Mouse (Mus musculus) liver, postnatal 0 days (tissue): Measurements from ENCODE around the gene Msn. TPM values are rescaled to one million over a fixed set of nuclear protein-coding genes. Genes with fewer than 3 reads are reported as not detected.
A peak's percentile ranks its signal among the peaks of the same experiment; 100 is the strongest.

ENCODE experiments used
- ATAC-seq: fragments of 200-750 bp; cut with Nextera tagmentation; 2 replicates; pipeline ENCODE4 v1.8.0; 2017; ENCODE audit warnings: mild to moderate bottlenecking, moderate library complexity
- DNase-seq: peaks from one replicate; pipeline ENCODE4 v3.0.0-alpha.2; 2016
- H3K27ac ChIP-seq: fragments of 300-500 bp; sonication (generic); 2 replicates; pipeline ENCODE4 v1.5.1; 2014; ENCODE audit warnings: antibody characterized with exemption, moderate library complexity, mild to moderate bottlenecking, low read depth
- H3K27me3 ChIP-seq: fragments of 300-500 bp; sonication (generic); 2 replicates; pipeline ENCODE4 v1.6.1; 2014; ENCODE audit warnings: low read length, control low read depth, mixed read lengths; ENCODE audit not compliant: insufficient read depth
- H3K36me3 ChIP-seq: fragments of 300-500 bp; sonication (generic); replicated peaks from 2 replicates; pipeline ENCODE4 v1.6.1; 2014; ENCODE audit warnings: mild to moderate bottlenecking, control low read depth, low read length, moderate library complexity, mixed read lengths; ENCODE audit not compliant: insufficient read depth
- H3K4me1 ChIP-seq: fragments of 300-500 bp; sonication (generic); 2 replicates; pipeline ENCODE4 v1.6.1; 2014; ENCODE audit warnings: antibody characterized with exemption, mild to moderate bottlenecking, control low read depth; ENCODE audit not compliant: insufficient read depth
- H3K4me2 ChIP-seq: fragments of 300-500 bp; sonication (generic); 2 replicates; pipeline ENCODE4 v1.6.1; 2014; ENCODE audit warnings: low read depth, mild to moderate bottlenecking, low read length, moderate library complexity, mixed read lengths
- H3K4me3 ChIP-seq: fragments of 300-500 bp; sonication (generic); 2 replicates; pipeline ENCODE4 v1.5.1; 2014; ENCODE audit warnings: low read depth, low read length
- H3K9ac ChIP-seq: fragments of 300-500 bp; sonication (generic); replicated peaks from 2 replicates; pipeline ENCODE4 v1.6.1; 2014; ENCODE audit warnings: mild to moderate bottlenecking, moderate library complexity
- H3K9me3 ChIP-seq: fragments of 300-500 bp; sonication (generic); 2 replicates; pipeline ENCODE4 v1.6.1; 2016; ENCODE audit warnings: mild to moderate bottlenecking, control low read depth, low read length, mixed read lengths
- CTCF ChIP-seq: sonication (generic); IDR thresholded peaks from 2 replicates; pipeline ENCODE4 v1.5.1; 2016; ENCODE audit warnings: antibody characterized with exemption, low read depth
- EP300 ChIP-seq: IDR thresholded peaks from 2 replicates; pipeline ENCODE4 v1.6.1; 2016; ENCODE audit warnings: antibody characterized with exemption, low read depth, mild to moderate bottlenecking
- WGBS: fragments of 180-500 bp; shearing (Covaris S2); extraction: QIAGEN DNeasy Blood & Tissue Kit; methylation state at CpG from one replicate; pipeline ENCODE4 v1.1.7; 2014; ENCODE audit not compliant: insufficient replicate concordance; 5-methylcytosine and 5-hydroxymethylcytosine counted together
- polyA plus RNA-seq: library from polyadenylated mRNA; unstranded; fragments of >200 nt; fragmentation: Nextera tagmentation; extraction: Ambion mirVana; gene quantifications from 2 replicates; pipeline ENCODE4 v1.2.1, GENCODE M21; 2015

The Msn gene
- polyA plus RNA-seq, 1 experiment from 2014 or later: 36.7 TPM

- Histone ChIP-seq H3K27ac (no peak overlapping the region), H3K4me2 (peak overlapping the region; percentile 22; the same call in 1 of the 2 replicates), H3K36me3 (no peaks in the 10 kb centered on the region), H3K4me3 (no peak overlapping the region), H3K27me3 (peaks cover 4% of the 10 kb centered on the region; the same call in 1 of the 2 replicates), H3K9ac (no peak overlapping the region), H3K9me3 (no peaks in the 10 kb centered on the region), H3K4me1 (0 out of 2 replicates have a peak, but pooled peaks cover 2% of the 10 kb centered on the region)
- no peak for DNase-seq
- TF ChIP-seq EP300: no peak
- TF ChIP-seq CTCF: no peak
- ATAC-seq: no peak
- 82% methylated on average over 2 of the region's 2 CpGs for WGBS
Measured at GRCm38 (mm10) chrX:96099003-96099402, 3.2 kb downstream of the Msn start.

- no peak overlapping the region for H3K27ac ChIP-seq
- DNase-seq (no peak), ATAC-seq (no peak)
- H3K4me1 ChIP-seq: no peaks in the 10 kb centered on the region
- 55% methylated on average over 3 of the region's 3 CpGs for WGBS
- no peak overlapping the region for H3K4me2 ChIP-seq
- no peaks in the 10 kb centered on the region for H3K9me3 ChIP-seq
- no peaks in the 10 kb centered on the region for H3K27me3 ChIP-seq
- H3K36me3 ChIP-seq: 0 out of 2 replicates have a peak, but pooled peaks cover 2% of the 10 kb centered on the region
- H3K4me3 ChIP-seq: no peak overlapping the region
- no peak for TF ChIP-seq EP300
- TF ChIP-seq CTCF: no peak
- no peak overlapping the region for H3K9ac ChIP-seq
Measured at GRCm38 (mm10) chrX:96107427-96108291, 11.8 kb downstream of the Msn start.

- Histone ChIP-seq H3K36me3 (0 out of 2 replicates have a peak, but pooled peaks cover 2% of the 10 kb centered on the region), H3K4me3 (no peak overlapping the region), H3K4me2 (no peak overlapping the region), H3K27ac (no peak overlapping the region), H3K27me3 (no peaks in the 10 kb centered on the region), H3K9me3 (no peaks in the 10 kb centered on the region), H3K4me1 (no peaks in the 10 kb centered on the region), H3K9ac (no peak overlapping the region)
- no peak for TF ChIP-seq CTCF
- DNase-seq: no peak
- ATAC-seq: no peak
Measured at GRCm38 (mm10) chrX:96113106-96113634, 17.3 kb downstream of the Msn start.

GRCm38 (mm10) chrX:96115501-96115900 is 19.7 kb downstream of the Msn start:
- no peak for DNase-seq
- no peak for ATAC-seq
- no peak for TF ChIP-seq EP300
- no peak for TF ChIP-seq CTCF

GRCm38 (mm10) chrX:96117366-96117765 is 21.5 kb downstream of the Msn start:
- no peak overlapping the region for H3K4me3 ChIP-seq
- no peaks in the 10 kb centered on the region for H3K27me3 ChIP-seq
- H3K4me1 ChIP-seq: no peaks in the 10 kb centered on the region
- DNase-seq (no peak), ATAC-seq (no peak)
- no peak overlapping the region for H3K4me2 ChIP-seq
- no peaks in the 10 kb centered on the region for H3K36me3 ChIP-seq
- no peaks in the 10 kb centered on the region for H3K9me3 ChIP-seq
- no peak overlapping the region for H3K27ac ChIP-seq
- WGBS: 47% methylated on average over 1 of the region's 1 CpGs
- no peak overlapping the region for H3K9ac ChIP-seq
- TF ChIP-seq EP300 (no peak), CTCF (no peak)

More at GRCm38 (mm10) chrX:96115501-96115900, 19.7 kb downstream of the Msn start:
- Histone ChIP-seq H3K4me1 (no peaks in the 10 kb centered on the region), H3K36me3 (no peaks in the 10 kb centered on the region), H3K27me3 (no peaks in the 10 kb centered on the region), H3K27ac (no peak overlapping the region), H3K9ac (no peak overlapping the region), H3K4me3 (no peak overlapping the region), H3K4me2 (no peak overlapping the region), H3K9me3 (no peaks in the 10 kb centered on the region)

GRCm38 (mm10) chrX:96119997-96120396 is 24.2 kb downstream of the Msn start:
- Histone ChIP-seq H3K4me2 (no peak overlapping the region), H3K27me3 (no peaks in the 10 kb centered on the region), H3K36me3 (no peaks in the 10 kb centered on the region), H3K27ac (no peak overlapping the region), H3K4me3 (no peak overlapping the region), H3K4me1 (no peaks in the 10 kb centered on the region), H3K9me3 (no peaks in the 10 kb centered on the region), H3K9ac (no peak overlapping the region)
- no peak for DNase-seq
- no peak for ATAC-seq
- TF ChIP-seq CTCF: no peak
- TF ChIP-seq EP300: no peak
- WGBS: 74% methylated on average over 2 of the region's 2 CpGs
